Mouse (Mus musculus) megakaryocyte, embryonic 14.5 days (primary cell): ENCODE data around the gene AA467197. TPM values are rescaled to one million over a fixed set of nuclear protein-coding genes. Genes with fewer than 3 reads are reported as not detected.

ENCODE experiments used
- H3K27me3 ChIP-seq: replicated peaks from 2 replicates; pipeline ENCODE3; 2012; ENCODE audit warnings: inconsistent platforms
- H3K36me3 ChIP-seq: replicated peaks from 2 replicates; pipeline ENCODE3; 2012; ENCODE audit warnings: low read length, inconsistent platforms, mixed read lengths
- H3K4me1 ChIP-seq: 2 replicates; pipeline ENCODE4 v1.6.1; 2012; ENCODE audit warnings: inconsistent platforms
- H3K4me3 ChIP-seq: replicated peaks from 2 replicates; pipeline ENCODE3; 2012; ENCODE audit warnings: moderate library complexity, mild to moderate bottlenecking, inconsistent platforms
- H3K9me3 ChIP-seq: 2 replicates; pipeline ENCODE4 v1.6.1; 2012; ENCODE audit warnings: inconsistent platforms
- FLI1 ChIP-seq: IDR thresholded peaks from 2 replicates; pipeline ENCODE4 v1.6.1; 2012; ENCODE audit warnings: low read length, inconsistent platforms, mixed read lengths
- GATA1 ChIP-seq: IDR thresholded peaks from 3 replicates; pipeline ENCODE4 v1.6.1; 2012; ENCODE audit warnings: mixed read lengths, low read length, inconsistent platforms, borderline replicate concordance
- polyA plus RNA-seq: library from polyadenylated mRNA; stranded (reverse); fragments of >175 nt; gene quantifications from 2 replicates; pipeline ENCODE4 v1.2.3, GENCODE M21; 2012; ENCODE audit warnings: low replicate concordance; ENCODE audit not compliant: insufficient read depth

AA467197 gene
- polyA plus RNA-seq, 1 experiment: not detected

DNA sequence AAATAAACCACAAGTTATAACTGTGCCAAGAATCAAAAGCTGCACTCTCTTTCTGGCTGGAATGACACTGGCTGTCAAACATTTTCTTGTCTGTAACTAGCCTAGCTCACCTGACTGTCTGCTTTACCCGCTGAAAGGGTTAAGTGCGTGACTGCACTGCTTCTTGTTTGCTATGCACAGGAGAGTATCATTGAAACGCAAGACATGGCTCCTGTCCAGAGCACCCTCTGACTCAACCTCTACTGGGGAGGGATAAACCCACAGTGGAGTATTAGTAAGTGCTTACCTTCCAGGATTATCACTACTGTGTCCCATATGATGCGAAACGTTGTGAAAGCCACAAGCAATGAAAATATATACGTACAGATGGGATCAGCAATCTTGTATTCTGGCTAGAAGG lies 49.9 kb downstream of the AA467197 start:
- no peak overlapping the region for H3K4me3 ChIP-seq
- no peaks in the 10 kb centered on the region for H3K36me3 ChIP-seq
- TF ChIP-seq GATA1 (no peak), FLI1 (no peak)
- H3K4me1 ChIP-seq: no peaks in the 10 kb centered on the region
- H3K9me3 ChIP-seq: peaks cover 6% of the 10 kb centered on the region
- no peaks in the 10 kb centered on the region for H3K27me3 ChIP-seq

Other genes with a start within 250 kb of the AA467197 start
- gene Slc28a2, start 210.5 kb upstream of the AA467197 start, polyA plus RNA-seq: 0.03 TPM in 1 of 2 replicates, not detected in the other
- gene Gm14085, start 152.0 kb upstream of the AA467197 start, polyA plus RNA-seq: not detected in 2 replicates
- 1.6 and 5.0 TPM in 2 replicates for gene Gatm, start 25.7 kb upstream of the AA467197 start, polyA plus RNA-seq
- gene Slc30a4, start 65.7 kb downstream of the AA467197 start, polyA plus RNA-seq: not detected in 2 replicates
- gene Bloc1s6, start 101.5 kb downstream of the AA467197 start, polyA plus RNA-seq: 0.81 and 3.9 TPM in 2 replicates
- gene Sqor, start 128.3 kb downstream of the AA467197 start, polyA plus RNA-seq: 5.7 TPM in 1 of 2 replicates, not detected in the other